Mouse (Mus musculus): ENCODE measurements around the gene Hoxd9.

GRCm38 (mm10) chr2:74677106-74677505, 20.4 kb upstream of the Hoxd9 start:
- no peak for TF ChIP-seq CTCF (IDR thresholded peaks at IDR 0.05; ENCODE audit: low read depth, low read length)
- no peak for TF ChIP-seq POLR2A (IDR thresholded peaks at IDR 0.05; ENCODE audit: insufficient read depth, low read length)

All from ES-Bruce4 (cell line).